Mouse (Mus musculus) heart, postnatal 0 days (tissue): ENCODE measurements around the gene Sp4.

Experiments
- CTCF ChIP-seq: IDR thresholded peaks from 2 replicates; pipeline ENCODE4 v1.5.1; 2016; ENCODE audit warnings: antibody characterized with exemption, control low read depth, low read depth
- EP300 ChIP-seq: IDR thresholded peaks from 2 replicates; pipeline ENCODE4 v1.6.1; 2016; ENCODE audit warnings: antibody characterized with exemption, low read depth

- TF ChIP-seq CTCF (no peak), EP300 (no peak)
Observed at GRCm38 (mm10) chr12:118299956-118300355, 1.3 kb downstream of the Sp4 start.
